Mouse (Mus musculus): ENCODE data around the gene Ccnb3.
"Not testable (repeated sequence)": the region's sequence is repeated elsewhere in the genome, so short reads cannot be mapped to it uniquely, and the experiment has no call there.

Gene Ccnb3

GRCm38 (mm10) chrX:7041519-7041918, at the start of gene Ccnb3:
Ccnb3 (minus strand) TSS chrX:7041619.
- DNase-seq (ENCODE audit: low read depth, low spot score): no peak

DNA sequence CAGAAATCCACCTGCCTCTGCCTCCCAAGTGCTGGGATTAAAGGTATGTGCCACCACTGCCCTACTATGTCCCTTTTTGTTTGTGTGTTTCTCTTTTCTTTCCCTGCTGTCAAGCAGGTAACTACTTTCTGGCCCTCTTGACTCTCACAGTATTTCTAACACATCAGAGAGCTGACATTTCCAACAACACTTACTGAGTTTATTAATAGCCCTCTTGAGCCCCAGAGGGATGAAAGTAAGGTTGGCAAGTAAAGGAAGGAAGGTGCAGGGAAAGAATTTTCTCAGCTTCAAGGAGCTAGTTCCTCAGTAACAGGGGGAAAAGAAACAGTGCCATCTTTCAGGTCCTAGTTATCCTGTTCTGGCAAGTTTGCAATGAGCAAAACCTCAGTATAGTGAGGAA, 48.9 kb upstream of the Ccnb3 start:
- no peak for DNase-seq (ENCODE audit: low read depth, low spot score)

DNA sequence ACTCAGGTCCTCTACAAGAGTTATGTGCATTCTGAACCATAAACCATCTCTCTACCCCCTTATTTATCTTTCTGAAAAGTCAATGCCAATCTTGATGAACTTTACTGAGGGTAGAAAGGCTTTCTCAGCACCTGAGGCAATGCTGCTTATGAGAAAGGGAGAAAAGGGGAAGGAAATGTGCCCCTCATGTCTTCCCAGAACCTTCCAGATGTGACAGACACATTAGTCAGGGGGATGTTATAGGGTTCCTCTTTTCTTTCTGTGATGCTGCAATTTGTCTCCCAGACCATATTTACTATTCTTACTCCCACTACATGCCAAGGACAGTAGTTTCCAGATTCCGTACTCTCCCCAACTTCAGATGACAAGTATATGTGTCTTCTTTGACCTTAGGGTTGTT, 44.5 kb upstream of the Ccnb3 start:
- no peak for DNase-seq (ENCODE audit: low read depth, low spot score)

- no peak for DNase-seq (ENCODE audit: low read depth, low spot score)
Measured at GRCm38 (mm10) chrX:7079820-7080429, 38.5 kb upstream of the Ccnb3 start.

- no peak for DNase-seq (ENCODE audit: low read depth, low spot score)
Measured at GRCm38 (mm10) chrX:7068002-7068401, 26.6 kb upstream of the Ccnb3 start.

GRCm38 (mm10) chrX:7067219-7067618, 25.8 kb upstream of the Ccnb3 start, which contains the start of gene Akap4:
Akap4 (plus strand) TSS chrX:7067519.
- DNase-seq (ENCODE audit: low read depth, low spot score): no peak

- no peak for DNase-seq (ENCODE audit: low read depth, low spot score)
Measured at GRCm38 (mm10) chrX:7064109-7064508, 22.7 kb upstream of the Ccnb3 start.

DNA sequence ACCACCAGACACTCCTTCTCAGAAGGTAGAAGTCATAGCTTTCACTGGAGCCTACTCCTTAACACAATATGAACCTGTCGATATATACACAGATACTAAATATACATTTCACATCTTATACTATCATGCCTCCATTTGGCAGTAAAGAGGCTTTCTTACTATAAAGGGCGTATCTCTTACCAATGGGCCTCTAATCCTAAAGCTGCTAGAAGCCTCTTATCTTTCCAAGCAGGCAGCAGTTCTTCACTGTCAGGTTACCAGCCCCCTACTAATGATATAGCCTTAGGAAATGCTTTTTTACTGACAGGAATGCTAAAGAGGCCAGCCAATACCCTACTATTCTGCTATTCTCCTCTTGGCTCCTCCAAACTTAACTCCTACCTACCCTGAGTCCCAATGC, 16.2 kb upstream of the Ccnb3 start:
- no peak for DNase-seq (ENCODE audit: low read depth, low spot score)

GRCm38 (mm10) chrX:7057056-7057455, 15.6 kb upstream of the Ccnb3 start:
- DNase-seq (ENCODE audit: low read depth, low spot score): no peak

DNA sequence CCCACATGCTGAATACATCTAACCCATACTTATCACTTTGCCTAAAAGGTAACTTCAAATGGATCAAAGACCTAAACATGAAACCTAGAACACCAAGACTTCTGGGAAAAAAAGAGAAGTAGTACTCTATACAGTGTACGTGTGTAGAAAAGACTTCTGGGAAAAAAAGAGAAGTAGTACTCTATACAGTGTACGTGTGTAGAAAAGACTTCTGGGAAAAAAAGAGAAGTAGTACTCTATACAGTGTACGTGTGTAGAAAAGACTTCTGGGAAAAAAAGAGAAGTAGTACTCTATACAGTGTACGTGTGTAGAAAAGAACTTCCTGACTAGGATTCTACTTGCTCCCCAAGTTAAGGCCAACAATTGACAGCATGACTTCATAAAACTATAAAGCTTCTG, 57.5 kb downstream of the Ccnb3 start:
- not testable (repeated sequence) for DNase-seq (ENCODE audit: low read depth, low spot score)

DNA sequence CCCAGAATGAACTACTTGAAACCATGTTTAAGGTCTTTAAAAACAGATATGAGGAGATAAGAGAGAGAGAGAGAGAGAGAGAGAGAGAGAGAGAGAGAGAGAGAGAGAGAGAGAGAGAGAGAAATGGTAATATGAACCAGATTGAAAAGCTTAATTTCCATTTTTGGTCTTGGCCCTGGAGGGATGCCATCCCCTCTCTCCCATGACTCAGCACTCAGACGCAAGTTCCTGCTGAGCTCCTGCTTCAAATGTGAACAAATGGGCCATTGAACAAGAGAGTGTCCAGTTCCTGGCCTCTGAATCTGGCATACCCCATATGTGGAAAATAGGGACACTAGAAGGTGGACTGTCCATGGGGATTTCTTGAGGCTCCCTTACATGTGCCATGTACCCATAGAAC, 69.5 kb downstream of the Ccnb3 start:
- peak; percentile 76 for DNase-seq (ENCODE audit: low read depth, low spot score)

DNA sequence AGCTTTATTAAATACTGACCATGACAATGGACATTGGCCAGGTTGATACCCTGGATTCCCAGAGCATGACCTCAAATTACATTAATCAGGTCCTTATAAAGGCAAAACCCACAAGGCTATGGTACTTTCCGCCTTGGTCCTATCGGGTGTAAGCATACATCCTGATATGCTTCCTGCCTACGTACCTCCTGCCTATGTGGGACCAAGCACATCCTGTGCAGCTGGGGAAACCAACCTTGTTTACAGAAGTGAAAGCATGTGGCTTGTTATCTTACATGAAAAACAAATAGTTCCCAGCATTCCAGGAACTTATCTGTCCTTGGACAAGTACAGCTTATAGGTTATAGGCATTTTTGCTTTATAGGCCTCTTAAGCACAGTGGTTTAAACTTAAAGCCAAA, 72.8 kb downstream of the Ccnb3 start:
- DNase-seq (ENCODE audit: low read depth, low spot score): no peak
